Mouse (Mus musculus) CD4-positive, CD25-positive, alpha-beta regulatory T cell, adult 2 months (primary cell): Measurements from ENCODE around the gene Olfr1170.

Source experiments
- DNase-seq: peaks from one replicate; pipeline ENCODE4 v3.0.0-alpha.2; 2012; ENCODE audit warnings: low read depth, low spot score

Gene Olfr1170

GRCm38 (mm10) chr2:88228234-88228633, at the start of gene Olfr1170:
TSS of gene Olfr1170 (minus strand) at chr2:88228334.
- DNase-seq, result no peak

- DNase-seq, result no peak
Measured at GRCm38 (mm10) chr2:88220784-88221183, 7.3 kb downstream of the Olfr1170 start.

GRCm38 (mm10) chr2:88181580-88181979, 46.6 kb downstream of the Olfr1170 start, which contains the start of gene Olfr1168:
TSS of gene Olfr1168 (plus strand) at chr2:88181880.
- no peak for DNase-seq
